Comparison of ENCODE assay signal across 15 mouse cellular contexts in genomic region chr3:94565127-94565526, GRCm38 (mm10). TPM values are rescaled to one million over a fixed set of nuclear protein-coding genes. Genes with fewer than 3 reads are reported as not detected.
DNase-seq lines count a peak whose midpoint lies in the region; ATAC-seq and TF ChIP-seq lines count a peak whose summit lies in the region.
"Had no signal": no experiment of that assay in that cellular context is flagged by ENCODE, and none has a peak within 500 bp of the region (broad histone marks: within the 10 kb centered on the region; RNA-seq: fewer than 3 reads in every experiment).

No protein-coding gene starts in this region.

- ATAC-seq in heart, embryonic 13.5 days (ENCODE audit: extremely low read depth, insufficient number of reproducible peaks, low FRiP score, low TSS enrichment), result no peak
- ATAC-seq in lung, postnatal 0 days, result no peak
- no peak for ATAC-seq in intestine, embryonic 14.5 days (replicated peaks; ENCODE audit: low FRiP score, low TSS enrichment, low read depth)
- ATAC-seq in stomach, embryonic 15.5 days (ENCODE audit: insufficient read depth, low FRiP score, low read depth), result peak; percentile 27; the same call in 1 of the 2 replicates
- ATAC-seq: CD4-positive, CD25-positive, alpha-beta regulatory T cell, adult 4 months; forebrain, postnatal 0 days had no signal

- no peaks in the 10 kb centered on the region for H3K9me3 ChIP-seq in heart, embryonic 13.5 days
- no peaks in the 10 kb centered on the region for H3K9me3 ChIP-seq in lung, postnatal 0 days (ENCODE audit: low read length)
- no peaks in the 10 kb centered on the region for H3K9me3 ChIP-seq in intestine, embryonic 14.5 days (ENCODE audit: control insufficient read depth, low read length)
- H3K9me3 ChIP-seq in stomach, embryonic 15.5 days, result no peaks in the 10 kb centered on the region
- H3K9me3 ChIP-seq: liver, embryonic 13.5 days had no signal

- no peak overlapping the region for H3K4me2 ChIP-seq in heart, embryonic 13.5 days
- no peak overlapping the region for H3K4me2 ChIP-seq in lung, postnatal 0 days (replicated peaks; ENCODE audit: low read depth, low read length)
- H3K4me2 ChIP-seq in intestine, embryonic 14.5 days (ENCODE audit: low read length), result no peak overlapping the region
- 0 out of 2 replicates have a peak overlapping the region, but pooled peaks have one; percentile 1 for H3K4me2 ChIP-seq in stomach, embryonic 15.5 days
- H3K4me2 ChIP-seq: liver, embryonic 13.5 days had no signal

- H3K4me3 ChIP-seq in heart, embryonic 13.5 days, result no peak overlapping the region
- H3K4me3 ChIP-seq in lung, postnatal 0 days (ENCODE audit: low read depth, low read length), result no peak overlapping the region
- no peak overlapping the region for H3K4me3 ChIP-seq in intestine, embryonic 14.5 days (ENCODE audit: low read depth, low read length)
- no peak overlapping the region for H3K4me3 ChIP-seq in stomach, embryonic 15.5 days (replicated peaks)
- H3K4me3 ChIP-seq: liver, embryonic 13.5 days had no signal

- WGBS in heart, embryonic 13.5 days, result 47% methylated on average over 3 of the region's 3 CpGs
- 33% methylated on average over 3 of the region's 3 CpGs for WGBS in lung, postnatal 0 days
- 18% methylated on average over 3 of the region's 3 CpGs for WGBS in intestine, embryonic 14.5 days
- 25% methylated on average over 3 of the region's 3 CpGs for WGBS in stomach, embryonic 15.5 days

- no peaks in the 10 kb centered on the region for H3K27me3 ChIP-seq in heart, embryonic 13.5 days (replicated peaks)
- H3K27me3 ChIP-seq in lung, postnatal 0 days (replicated peaks; ENCODE audit: insufficient read depth, low read length), result no peaks in the 10 kb centered on the region
- H3K27me3 ChIP-seq in intestine, embryonic 14.5 days (replicated peaks; ENCODE audit: control insufficient read depth, insufficient read depth, low read length), result no peaks in the 10 kb centered on the region
- no peaks in the 10 kb centered on the region for H3K27me3 ChIP-seq in stomach, embryonic 15.5 days (replicated peaks)
- H3K27me3 ChIP-seq: liver, embryonic 13.5 days had no signal

- H3K27ac ChIP-seq in heart, embryonic 13.5 days (replicated peaks), result peak overlapping the region; percentile 3; the same call in 1 of the 2 replicates
- peak overlapping the region; percentile 75 for H3K27ac ChIP-seq in lung, postnatal 0 days (ENCODE audit: low read length)
- peak overlapping the region; percentile 57; the same call in 1 of the 2 replicates for H3K27ac ChIP-seq in intestine, embryonic 14.5 days (ENCODE audit: low read depth)
- peak overlapping the region; percentile 67; the same call in 1 of the 2 replicates for H3K27ac ChIP-seq in stomach, embryonic 15.5 days
- H3K27ac ChIP-seq: liver, embryonic 13.5 days had no signal

- no peak overlapping the region for H3K9ac ChIP-seq in heart, embryonic 13.5 days
- no peak overlapping the region for H3K9ac ChIP-seq in lung, postnatal 0 days (replicated peaks; ENCODE audit: low read depth)
- no peak overlapping the region; the same call in 1 of the 2 replicates for H3K9ac ChIP-seq in intestine, embryonic 14.5 days (ENCODE audit: low read length)
- no peak overlapping the region for H3K9ac ChIP-seq in stomach, embryonic 15.5 days
- H3K9ac ChIP-seq: forebrain, postnatal 0 days; liver, embryonic 13.5 days had no signal

- peaks cover 2% of the 10 kb centered on the region for H3K36me3 ChIP-seq in heart, embryonic 13.5 days
- H3K36me3 ChIP-seq in lung, postnatal 0 days (ENCODE audit: insufficient read depth, low read length), result no peaks in the 10 kb centered on the region
- peaks cover 10% of the 10 kb centered on the region for H3K36me3 ChIP-seq in intestine, embryonic 14.5 days (ENCODE audit: control insufficient read depth, insufficient read depth, low read length)
- H3K36me3 ChIP-seq in stomach, embryonic 15.5 days, result no peaks in the 10 kb centered on the region

- DNase-seq in heart, adult 18-20 months, result no peak
- peak; percentile 39 for DNase-seq in lung, postnatal 0 days (ENCODE audit: low spot score)
- no peak for DNase-seq in lung, postnatal 36 days
- no peak for DNase-seq in intestine, embryonic 14.5 days (ENCODE audit: low spot score)
- no peak for DNase-seq in left cerebral cortex, postnatal 25 days (ENCODE audit: low spot score in 2 of 2)
- no peak for DNase-seq in cerebellum, adult 9-10 months
- DNase-seq: adrenal gland, adult 2 months; cerebellum, postnatal 14 days; forebrain, postnatal 0 days; kidney, postnatal 25 days; liver, embryonic 13.5 days; right cerebral cortex, postnatal 4 days had no signal

- intact Hi-C loops in left cerebral cortex, postnatal 25 days (cut with DNase I), result no loop called here

- no peak for TF ChIP-seq EP300 in lung, postnatal 0 days (IDR thresholded peaks at IDR 0.05)

- H3K4me1 ChIP-seq in heart, embryonic 13.5 days, result peaks cover 31% of the 10 kb centered on the region
- H3K4me1 ChIP-seq in lung, postnatal 0 days (ENCODE audit: insufficient read depth, low read depth, low read length), result peaks cover 5% of the 10 kb centered on the region; the same call in 1 of the 2 replicates
- peaks cover 33% of the 10 kb centered on the region for H3K4me1 ChIP-seq in intestine, embryonic 14.5 days (replicated peaks; ENCODE audit: control insufficient read depth, insufficient read depth, low read length)
- no peaks in the 10 kb centered on the region; the same call in 1 of the 2 replicates for H3K4me1 ChIP-seq in stomach, embryonic 15.5 days

- TF ChIP-seq CTCF in lung, postnatal 0 days (IDR thresholded peaks at IDR 0.05), result no peak

RNA-seq across cellular contexts. Expression of gene Snx27, which starts 17.4 kb away (rescaled TPM):
- polyA plus RNA-seq in heart, embryonic 13.5 days (2015; fragmentation: Nextera tagmentation; extraction: Ambion mirVana), result 32.8 and 36.0 TPM in 2 replicates
- total RNA-seq in heart, adult 18-20 months (2021), result 10 to 100 TPM; 28.3 to 29.0 TPM
- polyA plus RNA-seq in lung, postnatal 0 days (2015; fragmentation: Nextera tagmentation; extraction: Ambion mirVana), result 21.5 and 28.3 TPM in 2 replicates
- 28.6 and 33.8 TPM in 2 replicates for polyA plus RNA-seq in intestine, embryonic 14.5 days (2014; fragmentation: Nextera tagmentation; extraction: Ambion mirVana)
- polyA plus RNA-seq in stomach, embryonic 15.5 days (2015; fragmentation: Nextera tagmentation; extraction: Ambion mirVana), result 37.4 and 41.6 TPM in 2 replicates
- 10 to 100 TPM; 95.8 to 98.3 TPM for total RNA-seq in left cerebral cortex, postnatal 25 days (2021)

Comparison
In these comparisons a context has a peak if more than half of its experiments do, and no peak if none do; other contexts are left out.
1. H3K27ac ChIP-seq: peak in every context shown above with its lines; median percentile 75 in lung, postnatal 0 days; 67 in stomach, embryonic 15.5 days; 57 in intestine, embryonic 14.5 days; 3 in heart, embryonic 13.5 days.